Mouse (Mus musculus) thymus, adult 2 months (tissue): ENCODE results near the gene Npm3. TPM values are rescaled to one million over a fixed set of nuclear protein-coding genes. Genes with fewer than 3 reads are reported as not detected.

Source experiments
- DNase-seq: peaks from one replicate; pipeline ENCODE4 v3.0.0; 2021
- H3K27ac ChIP-seq: fragments of 200-500 bp; 2 replicates; pipeline ENCODE4 v1.5.1; 2012; ENCODE audit warnings: low read length, control low read depth; ENCODE audit not compliant: control insufficient read depth, insufficient read depth
- H3K27me3 ChIP-seq: fragments of 200-500 bp; 2 replicates; pipeline ENCODE4 v1.6.1; 2012; ENCODE audit warnings: mild to moderate bottlenecking, low read length, moderate library complexity, mixed read lengths; ENCODE audit not compliant: control insufficient read depth, insufficient read depth
- H3K36me3 ChIP-seq: fragments of 200-500 bp; 2 replicates; pipeline ENCODE4 v1.6.1; 2012; ENCODE audit warnings: mild to moderate bottlenecking, low read length, moderate library complexity; ENCODE audit not compliant: control insufficient read depth, insufficient read depth
- H3K4me1 ChIP-seq: fragments of 200-500 bp; replicated peaks from 2 replicates; pipeline ENCODE4 v1.6.1; 2012; ENCODE audit warnings: low read length; ENCODE audit not compliant: control insufficient read depth, insufficient read depth
- H3K4me3 ChIP-seq: fragments of 200-500 bp; 2 replicates; pipeline ENCODE4 v1.5.1; 2012; ENCODE audit warnings: mild to moderate bottlenecking, low read length, control low read depth, moderate library complexity; ENCODE audit not compliant: control insufficient read depth, insufficient read depth
- CTCF ChIP-seq: fragments of 200-500 bp; IDR thresholded peaks from 2 replicates; pipeline ENCODE4 v1.5.1; 2012; ENCODE audit warnings: mild to moderate bottlenecking, control low read depth, low read length, moderate library complexity, borderline replicate concordance; ENCODE audit not compliant: control insufficient read depth, poor library complexity, insufficient read depth; ENCODE audit errors: extremely low read depth
- POLR2A ChIP-seq: fragments of 200-500 bp; IDR thresholded peaks from 2 replicates; pipeline ENCODE4 v1.6.1; 2012; ENCODE audit warnings: mild to moderate bottlenecking, low read length, control low read depth, moderate library complexity; ENCODE audit not compliant: control insufficient read depth, poor library complexity, insufficient read depth; ENCODE audit errors: extremely low read depth
- WGBS: fragments of 180-500 bp; shearing (Covaris S2); methylation state at CpG from one replicate; pipeline ENCODE4 v1.1.7; 2018; 5-methylcytosine and 5-hydroxymethylcytosine counted together
- polyA plus RNA-seq: library from polyadenylated mRNA; depleted of rRNA; stranded (reverse); fragments of >200 nt; gene quantifications from 2 replicates; pipeline ENCODE4 v1.2.3, GENCODE M21; 2012

Gene Npm3
- polyA plus RNA-seq, 1 experiment, result 146 TPM

DNA sequence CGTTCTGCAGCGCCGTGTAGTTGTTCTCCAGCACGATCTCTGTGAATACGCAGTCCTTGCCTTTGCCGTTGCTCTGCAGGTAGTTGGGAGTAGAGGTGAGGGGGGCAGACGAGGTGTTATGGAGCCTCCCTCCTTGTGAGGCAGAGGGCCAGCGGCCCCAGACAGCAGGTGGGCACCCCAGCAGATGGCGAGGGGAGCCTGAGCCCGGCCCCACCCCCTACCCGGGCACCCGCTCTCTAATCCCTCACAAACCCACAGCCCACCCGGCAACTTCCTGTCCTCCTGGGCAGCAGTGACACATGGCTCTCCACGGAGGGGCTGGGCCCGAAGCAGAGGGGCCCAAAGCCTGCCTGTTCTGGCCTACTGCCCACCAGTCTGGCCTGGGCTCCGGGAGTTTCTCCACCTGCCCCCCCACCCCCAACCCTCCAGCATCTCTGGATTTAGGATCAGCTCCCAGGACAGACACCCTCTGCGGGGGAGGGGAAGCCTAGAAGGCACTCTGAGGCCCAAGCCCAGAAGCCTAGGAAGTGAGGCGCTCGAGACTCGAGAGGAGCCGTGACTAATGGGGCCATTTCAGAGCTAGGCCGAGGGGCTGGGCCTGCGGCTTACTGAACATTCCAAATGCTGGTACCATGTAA is 12.1 kb downstream of the Npm3 start:
- 0 out of 2 replicates have a peak overlapping the region, but pooled peaks have one; percentile 0 for H3K4me3 ChIP-seq

DNA sequence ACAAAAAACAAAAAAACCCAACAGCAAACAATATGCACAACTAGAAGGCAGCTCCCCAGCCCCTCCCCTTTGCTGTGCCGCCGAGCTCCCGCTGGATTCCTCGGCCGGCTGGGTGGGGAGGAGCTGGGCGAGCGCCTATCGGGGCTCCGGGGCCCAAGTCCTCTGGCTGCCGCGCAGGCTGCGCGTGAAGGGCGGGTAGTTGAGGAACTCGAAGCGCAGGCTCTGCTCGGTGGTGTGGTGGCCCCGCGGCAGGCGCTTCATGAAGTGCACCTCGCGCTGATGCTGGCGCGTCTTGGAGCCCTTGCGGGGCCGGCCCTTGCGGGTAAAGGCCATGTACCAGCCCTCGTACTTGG is 12.6 kb downstream of the Npm3 start:
- Histone ChIP-seq H3K27me3 (peaks cover 5% of the 10 kb centered on the region), H3K27ac (no peak overlapping the region), H3K4me1 (peaks cover 26% of the 10 kb centered on the region), H3K4me3 (0 out of 2 replicates have a peak overlapping the region, but pooled peaks have one; percentile 0), H3K36me3 (no peaks in the 10 kb centered on the region)
- WGBS, result under 1% methylated on average over 28 of the region's 28 CpGs
- TF ChIP-seq CTCF (no peak), POLR2A (no peak)
- peak; percentile 52 for DNase-seq

More for the DNA sequence above, 12.1 kb downstream of the Npm3 start:
- no peak for DNase-seq
- H3K27me3 ChIP-seq, result peaks cover 9% of the 10 kb centered on the region
- 27% methylated on average over 23 of the region's 23 CpGs for WGBS
- no peak for TF ChIP-seq CTCF
- no peak for TF ChIP-seq POLR2A
- H3K27ac ChIP-seq, result no peak overlapping the region
- peaks cover 28% of the 10 kb centered on the region for H3K4me1 ChIP-seq
- H3K36me3 ChIP-seq, result no peaks in the 10 kb centered on the region

DNA sequence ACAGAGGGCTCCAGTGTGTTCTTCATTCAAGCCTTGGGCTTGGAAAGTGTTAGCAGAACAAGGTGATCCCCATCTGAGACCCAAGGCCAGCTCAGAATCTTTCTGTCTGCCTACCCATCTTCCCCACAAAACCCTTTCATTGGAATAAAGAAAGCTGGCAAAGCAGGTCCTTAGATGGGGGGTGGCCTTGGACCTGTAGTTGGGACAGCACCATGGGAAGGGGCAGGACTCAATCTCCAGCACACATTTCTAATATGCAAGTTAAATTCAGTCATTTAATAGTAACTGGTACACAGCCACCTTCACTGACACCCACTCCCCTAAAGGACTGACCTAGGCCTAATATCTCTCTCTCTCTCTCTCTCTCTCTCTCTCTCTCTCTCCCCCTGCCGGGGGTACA is 13.2 kb downstream of the Npm3 start:
- no peak overlapping the region for H3K4me3 ChIP-seq
- no peaks in the 10 kb centered on the region for H3K36me3 ChIP-seq
- peaks cover 26% of the 10 kb centered on the region for H3K4me1 ChIP-seq
- 70% methylated on average over 1 of the region's 1 CpGs for WGBS
- DNase-seq, result no peak
- TF ChIP-seq POLR2A (no peak), CTCF (no peak)
- no peak overlapping the region for H3K27ac ChIP-seq
- H3K27me3 ChIP-seq, result peaks cover 3% of the 10 kb centered on the region

GRCm38 (mm10) chr19:45734762-45735161 is 14.6 kb downstream of the Npm3 start:
- no peak for DNase-seq
- H3K4me1 ChIP-seq, result peaks cover 26% of the 10 kb centered on the region
- 95% methylated on average over 7 of the region's 7 CpGs for WGBS
- no peaks in the 10 kb centered on the region; the same call in 1 of the 2 replicates for H3K27me3 ChIP-seq
- H3K4me3 ChIP-seq, result no peak overlapping the region
- TF ChIP-seq CTCF (no peak), POLR2A (no peak)
- H3K36me3 ChIP-seq, result no peaks in the 10 kb centered on the region
- H3K27ac ChIP-seq, result no peak overlapping the region

DNA sequence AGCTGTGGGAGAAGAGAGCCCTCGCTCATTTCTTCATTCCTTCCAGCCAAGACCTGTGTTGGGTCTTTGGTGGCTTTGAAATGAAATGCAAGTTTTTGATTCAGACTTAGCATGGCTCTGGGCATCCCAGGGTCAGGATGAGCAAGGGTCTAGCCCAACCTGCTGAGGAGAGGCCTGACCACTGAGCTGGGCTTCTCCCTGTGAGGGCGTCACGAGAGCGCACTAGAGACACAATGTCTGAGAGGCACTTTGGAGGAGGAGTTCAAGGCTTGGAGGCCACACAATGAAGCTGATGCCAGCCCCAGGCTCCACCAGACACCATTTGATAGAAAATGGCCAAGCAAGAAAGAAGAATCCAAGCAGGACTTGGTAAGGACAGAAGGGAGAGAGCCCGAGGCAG is 15.2 kb downstream of the Npm3 start:
- Histone ChIP-seq H3K36me3 (no peaks in the 10 kb centered on the region), H3K27me3 (no peaks in the 10 kb centered on the region; the same call in 1 of the 2 replicates), H3K4me1 (peaks cover 26% of the 10 kb centered on the region), H3K27ac (no peak overlapping the region), H3K4me3 (no peak overlapping the region)
- no peak for TF ChIP-seq CTCF
- no peak for TF ChIP-seq POLR2A
- WGBS, result 97% methylated on average over 5 of the region's 5 CpGs
- DNase-seq, result no peak

- peaks cover 26% of the 10 kb centered on the region for H3K4me1 ChIP-seq
- no peak overlapping the region for H3K4me3 ChIP-seq
- no peaks in the 10 kb centered on the region; the same call in 1 of the 2 replicates for H3K27me3 ChIP-seq
- WGBS, result 16% methylated on average over 10 of the region's 10 CpGs
- H3K36me3 ChIP-seq, result no peaks in the 10 kb centered on the region
- H3K27ac ChIP-seq, result no peak overlapping the region
- TF ChIP-seq POLR2A, result no peak
- no peak for TF ChIP-seq CTCF
- DNase-seq, result peak; percentile 45
These were observed 15.8 kb downstream of the Npm3 start for GRCm38 (mm10) chr19:45733564-45733963.

DNA sequence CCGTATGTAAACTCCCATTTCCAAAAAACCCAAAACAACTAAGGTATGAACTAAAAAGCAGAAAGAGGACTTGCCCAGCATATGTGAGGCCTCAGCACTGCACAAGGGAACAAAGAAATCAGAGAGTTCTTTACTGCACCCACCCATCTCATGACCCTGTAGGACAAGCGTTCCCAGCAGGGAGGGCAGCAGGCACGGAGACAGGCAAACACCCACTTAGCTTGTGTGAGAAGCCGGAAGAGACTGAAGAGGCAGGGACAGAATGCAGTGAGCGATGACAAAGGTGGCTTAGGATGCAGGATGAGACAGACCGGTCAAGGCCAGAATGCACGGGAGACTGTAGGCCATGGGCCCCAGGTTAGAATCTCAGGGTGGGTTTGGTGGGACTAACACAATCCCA is 17.7 kb downstream of the Npm3 start:
- TF ChIP-seq POLR2A (no peak), CTCF (no peak)
- Histone ChIP-seq H3K36me3 (no peaks in the 10 kb centered on the region), H3K4me3 (no peak overlapping the region), H3K4me1 (peaks cover 26% of the 10 kb centered on the region), H3K27ac (no peak overlapping the region), H3K27me3 (no peaks in the 10 kb centered on the region)
- 98% methylated on average over 7 of the region's 7 CpGs for WGBS
- DNase-seq, result no peak
